Mouse (Mus musculus) stomach, embryonic 16.5 days (tissue): ENCODE results near the gene Asb2. TPM values are rescaled to one million over a fixed set of nuclear protein-coding genes. Genes with fewer than 3 reads are reported as not detected.

Experiments
- ATAC-seq: fragments of 200-750 bp; cut with Nextera tagmentation; 2 replicates; pipeline ENCODE4 v1.8.0; 2017; ENCODE audit warnings: moderate number of reproducible peaks, moderate TSS enrichment; ENCODE audit not compliant: insufficient read depth, low FRiP score
- H3K27ac ChIP-seq: fragments of 300-500 bp; sonication (generic); 2 replicates; pipeline ENCODE4 v1.5.1; 2014; ENCODE audit warnings: low read length
- H3K27me3 ChIP-seq: fragments of 300-500 bp; sonication (generic); 2 replicates; pipeline ENCODE4 v1.6.1; 2014; ENCODE audit warnings: low read length, control low read depth, mixed read lengths; ENCODE audit not compliant: control insufficient read depth, insufficient read depth
- H3K36me3 ChIP-seq: fragments of 300-500 bp; sonication (generic); 2 replicates; pipeline ENCODE4 v1.6.1; 2014; ENCODE audit warnings: low read length; ENCODE audit not compliant: control insufficient read depth, insufficient read depth
- H3K4me1 ChIP-seq: fragments of 300-500 bp; sonication (generic); 2 replicates; pipeline ENCODE4 v1.6.1; 2014; ENCODE audit warnings: low read length, control low read depth, mixed read lengths; ENCODE audit not compliant: control insufficient read depth, insufficient read depth
- H3K4me2 ChIP-seq: fragments of 300-500 bp; sonication (generic); 2 replicates; pipeline ENCODE4 v1.6.1; 2014; ENCODE audit warnings: low read depth, low read length, mixed read lengths
- H3K4me3 ChIP-seq: fragments of 300-500 bp; sonication (generic); replicated peaks from 2 replicates; pipeline ENCODE4 v1.5.1; 2014; ENCODE audit warnings: mild to moderate bottlenecking, low read length
- H3K9ac ChIP-seq: fragments of 300-500 bp; sonication (generic); 2 replicates; pipeline ENCODE4 v1.6.1; 2014; ENCODE audit warnings: low read length
- H3K9me3 ChIP-seq: fragments of 300-500 bp; sonication (generic); replicated peaks from 2 replicates; pipeline ENCODE4 v1.6.1; 2016; ENCODE audit warnings: low read length, control low read depth; ENCODE audit not compliant: control insufficient read depth
- WGBS: fragments of 180-500 bp; shearing (Covaris S2); extraction: QIAGEN DNeasy Blood & Tissue Kit; methylation state at CpG from one replicate; pipeline ENCODE4 v1.1.7; 2014; 5-methylcytosine and 5-hydroxymethylcytosine counted together
- polyA plus RNA-seq: library from polyadenylated mRNA; unstranded; fragments of >200 nt; fragmentation: Nextera tagmentation; extraction: Ambion mirVana; gene quantifications from 2 replicates; pipeline ENCODE4 v1.2.1, GENCODE M21; 2015

The Asb2 gene
- polyA plus RNA-seq, 1 experiment from 2014 or later, result 26.3 TPM

DNA sequence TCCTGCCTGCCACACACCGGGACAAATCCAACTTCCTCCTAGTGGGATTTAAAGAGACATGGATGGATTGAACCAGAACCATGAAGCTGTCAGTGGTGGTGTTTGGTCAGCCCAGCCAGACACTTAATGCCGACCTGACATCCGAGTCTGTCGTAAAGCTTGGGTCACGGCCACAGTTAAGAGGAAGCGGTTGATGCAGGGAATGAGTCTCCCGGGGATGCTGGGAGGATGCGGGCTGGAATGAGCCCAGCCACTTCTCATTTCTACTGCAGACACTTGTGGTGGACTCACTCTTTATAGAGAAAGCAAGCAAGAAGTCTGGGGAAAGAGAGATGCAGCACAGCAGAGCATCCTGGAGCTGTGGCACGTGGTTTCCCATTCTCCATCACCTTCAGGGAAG is 55.3 kb downstream of the Asb2 start:
- H3K36me3 ChIP-seq, result no peaks in the 10 kb centered on the region
- WGBS, result 64% methylated on average over 9 of the region's 9 CpGs
- H3K27ac ChIP-seq, result no peak overlapping the region
- H3K9me3 ChIP-seq, result no peaks in the 10 kb centered on the region
- no peaks in the 10 kb centered on the region for H3K27me3 ChIP-seq
- H3K4me3 ChIP-seq, result no peak overlapping the region
- no peak overlapping the region for H3K9ac ChIP-seq
- ATAC-seq, result no peak
- H3K4me2 ChIP-seq, result no peak overlapping the region
- H3K4me1 ChIP-seq, result no peaks in the 10 kb centered on the region

- 11% methylated on average over 4 of the region's 4 CpGs for WGBS
- ATAC-seq, result no peak
- Histone ChIP-seq H3K27ac (no peak overlapping the region), H3K4me1 (no peaks in the 10 kb centered on the region), H3K9me3 (no peaks in the 10 kb centered on the region), H3K4me2 (no peak overlapping the region), H3K36me3 (no peaks in the 10 kb centered on the region), H3K27me3 (no peaks in the 10 kb centered on the region), H3K4me3 (no peak overlapping the region), H3K9ac (no peak overlapping the region)
Observed at GRCm38 (mm10) chr12:103296292-103296691, 59.5 kb downstream of the Asb2 start.

DNA sequence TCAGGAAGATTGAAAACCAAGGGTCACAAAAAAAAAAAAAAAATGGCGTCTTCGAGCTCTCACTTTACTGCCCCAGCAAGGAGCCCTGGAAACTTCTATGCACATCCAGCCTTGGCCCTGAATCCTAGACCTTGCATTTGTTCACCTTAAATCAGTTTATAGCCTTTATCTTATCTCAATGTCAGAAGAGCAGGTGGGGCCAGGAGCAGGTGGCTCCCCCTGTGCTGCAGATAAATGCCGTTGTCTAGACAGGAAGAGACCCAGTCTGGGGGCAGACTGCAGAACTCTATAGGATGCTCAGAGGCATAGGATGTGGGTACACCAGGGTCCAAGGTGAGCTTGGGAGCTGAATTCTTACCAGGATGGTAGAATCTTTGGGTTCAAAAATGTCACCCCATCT is 63.4 kb downstream of the Asb2 start:
- Histone ChIP-seq H3K36me3 (no peaks in the 10 kb centered on the region), H3K9me3 (no peaks in the 10 kb centered on the region), H3K9ac (no peak overlapping the region), H3K27me3 (no peaks in the 10 kb centered on the region), H3K4me3 (no peak overlapping the region), H3K27ac (no peak overlapping the region), H3K4me1 (no peaks in the 10 kb centered on the region), H3K4me2 (no peak overlapping the region)
- WGBS, result 71% methylated on average over 3 of the region's 3 CpGs
- no peak for ATAC-seq

- peak; percentile 25; the same call in 1 of the 2 replicates for ATAC-seq
- no peaks in the 10 kb centered on the region for H3K27me3 ChIP-seq
- WGBS, result 67% methylated on average over 4 of the region's 4 CpGs
Observed at GRCm38 (mm10) chr12:103287276-103287675, 68.5 kb downstream of the Asb2 start.

GRCm38 (mm10) chr12:103283411-103283810 is 72.4 kb downstream of the Asb2 start:
- no peaks in the 10 kb centered on the region for H3K27me3 ChIP-seq
- H3K36me3 ChIP-seq, result no peaks in the 10 kb centered on the region
- H3K4me3 ChIP-seq, result no peak overlapping the region
- no peaks in the 10 kb centered on the region for H3K9me3 ChIP-seq
- WGBS, result 83% methylated on average over 3 of the region's 3 CpGs
- H3K4me1 ChIP-seq, result 0 out of 2 replicates have a peak, but pooled peaks cover 3% of the 10 kb centered on the region
- ATAC-seq, result no peak
- H3K9ac ChIP-seq, result no peak overlapping the region
- H3K4me2 ChIP-seq, result no peak overlapping the region
- no peak overlapping the region for H3K27ac ChIP-seq

More at GRCm38 (mm10) chr12:103287276-103287675, 68.5 kb downstream of the Asb2 start:
- Histone ChIP-seq H3K4me2 (no peak overlapping the region), H3K4me3 (no peak overlapping the region), H3K9ac (no peak overlapping the region), H3K9me3 (no peaks in the 10 kb centered on the region), H3K4me1 (0 out of 2 replicates have a peak, but pooled peaks cover 3% of the 10 kb centered on the region), H3K27ac (no peak overlapping the region), H3K36me3 (no peaks in the 10 kb centered on the region)

DNA sequence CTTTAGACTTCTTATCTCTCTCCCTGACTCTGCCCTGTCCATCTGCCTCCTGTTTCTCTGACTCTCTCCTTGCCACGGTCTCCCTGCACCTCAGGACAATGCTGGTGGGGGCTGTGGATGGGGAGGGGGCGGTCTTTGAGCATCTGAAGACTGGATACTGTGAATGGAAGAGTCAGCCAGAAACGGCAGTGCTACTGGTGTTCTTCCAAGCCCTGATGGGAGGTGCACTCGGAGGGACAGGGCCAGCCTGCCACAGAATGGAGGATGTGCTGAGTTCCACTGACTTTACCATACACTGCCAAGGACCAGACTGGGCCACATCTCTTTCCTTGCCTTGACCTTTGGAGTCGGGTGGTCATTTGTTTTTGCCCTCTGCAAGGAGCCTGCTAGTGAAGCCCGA is 72.9 kb downstream of the Asb2 start:
- Histone ChIP-seq H3K4me1 (0 out of 2 replicates have a peak, but pooled peaks cover 3% of the 10 kb centered on the region), H3K9ac (no peak overlapping the region), H3K36me3 (no peaks in the 10 kb centered on the region), H3K4me3 (no peak overlapping the region), H3K27me3 (no peaks in the 10 kb centered on the region), H3K27ac (no peak overlapping the region), H3K9me3 (no peaks in the 10 kb centered on the region), H3K4me2 (no peak overlapping the region)
- ATAC-seq, result no peak
- 58% methylated on average over 6 of the region's 6 CpGs for WGBS

GRCm38 (mm10) chr12:103281912-103282311 is 73.9 kb downstream of the Asb2 start:
- Histone ChIP-seq H3K27ac (no peak overlapping the region), H3K4me3 (no peak overlapping the region), H3K27me3 (no peaks in the 10 kb centered on the region), H3K9ac (no peak overlapping the region), H3K36me3 (no peaks in the 10 kb centered on the region), H3K9me3 (no peaks in the 10 kb centered on the region), H3K4me1 (0 out of 2 replicates have a peak, but pooled peaks cover 3% of the 10 kb centered on the region), H3K4me2 (no peak overlapping the region)
- WGBS, result 24% methylated on average over 4 of the region's 4 CpGs
- ATAC-seq, result peak; percentile 85

- Histone ChIP-seq H3K4me2 (no peak overlapping the region), H3K36me3 (no peaks in the 10 kb centered on the region), H3K9me3 (no peaks in the 10 kb centered on the region), H3K9ac (no peak overlapping the region), H3K27ac (no peak overlapping the region), H3K4me1 (0 out of 2 replicates have a peak, but pooled peaks cover 3% of the 10 kb centered on the region), H3K4me3 (no peak overlapping the region), H3K27me3 (no peaks in the 10 kb centered on the region)
- WGBS, result 35% methylated on average over 2 of the region's 2 CpGs
- ATAC-seq, result peak; percentile 61
Observed at GRCm38 (mm10) chr12:103281491-103281890, 74.3 kb downstream of the Asb2 start.

DNA sequence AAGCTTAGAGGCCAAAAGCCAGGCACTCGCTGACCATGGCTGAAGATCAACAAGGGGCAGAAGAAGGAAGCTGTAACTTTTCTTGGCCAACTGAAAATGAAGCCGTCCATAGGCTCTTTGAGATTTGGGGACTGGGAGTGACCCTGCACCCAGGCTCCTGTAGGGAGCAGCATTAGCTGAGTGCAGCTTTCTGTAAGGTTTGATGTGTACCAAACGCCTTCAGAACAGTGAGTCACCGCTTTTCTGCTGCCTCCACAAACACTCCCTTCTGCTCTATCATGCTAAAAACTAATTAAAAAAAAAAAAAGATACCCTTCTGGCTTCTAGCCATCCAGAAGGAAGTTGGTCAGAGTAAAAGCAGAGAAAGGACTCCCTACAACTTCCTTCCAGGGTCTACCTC is 79.4 kb downstream of the Asb2 start:
- ATAC-seq, result peak; percentile 73; the same call in 1 of the 2 replicates
- WGBS, result 40% methylated on average over 4 of the region's 4 CpGs
- no peak overlapping the region for H3K27ac ChIP-seq
- no peaks in the 10 kb centered on the region for H3K36me3 ChIP-seq
- no peaks in the 10 kb centered on the region for H3K9me3 ChIP-seq
- no peak overlapping the region for H3K9ac ChIP-seq
- no peaks in the 10 kb centered on the region for H3K27me3 ChIP-seq
- no peak overlapping the region for H3K4me3 ChIP-seq
- H3K4me2 ChIP-seq, result no peak overlapping the region
- H3K4me1 ChIP-seq, result no peaks in the 10 kb centered on the region

- Histone ChIP-seq H3K4me2 (no peak overlapping the region), H3K4me1 (no peaks in the 10 kb centered on the region), H3K9me3 (no peaks in the 10 kb centered on the region), H3K27ac (no peak overlapping the region), H3K36me3 (no peaks in the 10 kb centered on the region), H3K27me3 (no peaks in the 10 kb centered on the region), H3K4me3 (no peak overlapping the region), H3K9ac (no peak overlapping the region)
- 89% methylated on average over 2 of the region's 2 CpGs for WGBS
- no peak for ATAC-seq
Observed at GRCm38 (mm10) chr12:103273732-103274131, 82.1 kb downstream of the Asb2 start.
